Mouse (Mus musculus): ENCODE measurements around the gene Pik3ip1.

DNA sequence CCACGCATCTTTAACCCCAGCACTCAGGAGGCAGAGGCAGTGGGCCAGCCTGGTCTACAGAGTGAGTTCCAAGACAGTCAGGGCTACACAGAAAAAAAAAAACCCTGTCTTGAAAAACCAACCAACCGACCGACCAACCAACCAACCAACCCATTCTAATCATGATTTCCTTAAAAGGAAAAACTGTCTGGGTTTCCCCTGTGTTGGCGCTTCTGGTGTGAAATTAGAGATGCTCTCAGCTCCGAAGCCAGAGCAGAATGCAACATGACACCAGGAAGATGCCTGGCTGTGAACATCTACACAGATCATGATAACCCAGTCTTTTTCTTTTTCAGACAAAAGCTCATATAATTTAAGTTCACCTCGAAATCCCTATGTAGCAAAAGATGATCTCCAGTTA is 47.3 kb upstream of the Pik3ip1 start:
- TF ChIP-seq CTCF (IDR thresholded peaks at IDR 0.05; ENCODE audit: borderline replicate concordance, insufficient read depth, low read depth, low read length) (no peak), POLR2A (IDR thresholded peaks at IDR 0.05; ENCODE audit: borderline replicate concordance, insufficient read depth, low read length) (no peak)
